Mouse (Mus musculus) olfactory bulb, adult 2 months (tissue): ENCODE measurements around the gene Rasgrp2. TPM values are rescaled to one million over a fixed set of nuclear protein-coding genes. Genes with fewer than 3 reads are reported as not detected.
A peak's percentile ranks its signal among the peaks of the same experiment; 100 is the strongest.

ENCODE experiments used
- H3K27ac ChIP-seq: fragments of 200-500 bp; 2 replicates; pipeline ENCODE4 v1.5.1; 2012; ENCODE audit warnings: low read depth, low read length; ENCODE audit not compliant: insufficient read depth
- H3K4me1 ChIP-seq: fragments of 200-500 bp; 2 replicates; pipeline ENCODE4 v1.6.1; 2012; ENCODE audit warnings: low read length; ENCODE audit not compliant: control insufficient read depth, insufficient read depth
- H3K4me3 ChIP-seq: fragments of 200-500 bp; 2 replicates; pipeline ENCODE4 v1.5.1; 2012; ENCODE audit warnings: mild to moderate bottlenecking, low read depth, low read length, moderate library complexity; ENCODE audit not compliant: insufficient read depth
- CTCF ChIP-seq: fragments of 200-500 bp; IDR thresholded peaks from 2 replicates; pipeline ENCODE4 v1.5.1; 2012; ENCODE audit warnings: low read depth, mild to moderate bottlenecking, low read length, moderate library complexity; ENCODE audit not compliant: insufficient read depth
- POLR2A ChIP-seq: fragments of 200-500 bp; IDR thresholded peaks from 2 replicates; pipeline ENCODE4 v1.6.1; 2012; ENCODE audit warnings: mild to moderate bottlenecking, low read depth, low read length, moderate library complexity; ENCODE audit not compliant: insufficient read depth
- WGBS: fragments of 180-500 bp; shearing (Covaris S2); methylation state at CpG from one replicate; pipeline ENCODE4 v1.1.7; 2018; 5-methylcytosine and 5-hydroxymethylcytosine counted together
- polyA plus RNA-seq: library from polyadenylated mRNA; stranded (reverse); fragments of >200 nt; gene quantifications from 2 replicates; pipeline ENCODE4 v1.2.4, GENCODE M21; 2012; ENCODE audit warnings: low replicate concordance; ENCODE audit not compliant: missing spikeins, insufficient read depth, insufficient read length

Rasgrp2 gene
- polyA plus RNA-seq, 1 experiment, result 282 TPM

DNA sequence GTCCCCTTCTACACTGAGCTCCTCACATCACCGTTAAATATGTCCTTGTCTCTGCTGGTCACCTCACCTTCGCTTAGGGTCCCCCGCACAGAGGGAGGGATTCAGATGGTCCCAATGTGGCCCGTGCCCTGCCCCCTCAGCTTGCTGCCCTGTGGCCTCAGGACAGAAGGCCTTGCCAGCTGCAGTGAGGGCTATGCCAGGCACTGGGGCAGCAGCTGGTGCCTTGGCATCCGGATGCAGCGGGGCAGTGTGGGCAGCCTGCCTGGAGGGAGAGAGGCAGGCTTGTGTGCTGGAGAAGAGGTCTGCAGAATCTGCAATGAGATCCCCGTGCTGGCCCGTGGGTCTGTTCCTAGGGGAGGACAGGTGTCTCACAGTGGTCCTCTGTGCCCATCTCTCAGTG, 54.2 kb downstream of the Rasgrp2 start:
- Histone ChIP-seq H3K4me1 (peaks cover 61% of the 10 kb centered on the region), H3K4me3 (no peak overlapping the region), H3K27ac (peak overlapping the region; percentile 70)
- 36% methylated on average over 8 of the region's 8 CpGs for WGBS
- no peak for TF ChIP-seq CTCF
- no peak for TF ChIP-seq POLR2A

GRCm38 (mm10) chr19:6454041-6454720, 55.0 kb downstream of the Rasgrp2 start:
- Histone ChIP-seq H3K4me1 (peaks cover 56% of the 10 kb centered on the region), H3K27ac (peak overlapping the region; percentile 70; the same call in 1 of the 2 replicates), H3K4me3 (no peak overlapping the region)
- TF ChIP-seq POLR2A, result no peak
- 55% methylated on average over 10 of the region's 10 CpGs for WGBS

DNA sequence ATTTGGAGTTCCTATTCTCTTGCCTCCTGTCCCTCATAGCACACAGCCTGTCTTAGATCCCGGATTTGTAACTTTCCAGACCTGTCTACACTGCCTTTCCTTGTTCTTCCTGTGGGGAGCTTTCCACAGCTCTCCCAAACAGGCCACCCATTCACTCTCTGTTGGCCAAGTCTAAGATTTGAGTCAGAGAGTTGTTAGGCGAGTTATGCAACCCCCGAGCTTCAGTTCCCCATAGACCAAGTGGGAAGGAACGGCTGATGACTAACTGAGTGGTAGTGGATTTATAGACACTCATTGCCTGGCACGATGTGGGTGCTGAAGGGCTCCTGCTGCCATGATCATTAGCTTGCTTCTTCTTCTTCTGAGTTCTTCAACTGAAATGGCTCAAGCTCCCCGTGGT, 60.4 kb downstream of the Rasgrp2 start:
- H3K4me3 ChIP-seq, result no peak overlapping the region
- TF ChIP-seq CTCF, result no peak
- no peak for TF ChIP-seq POLR2A
- H3K4me1 ChIP-seq, result peaks cover 34% of the 10 kb centered on the region
- WGBS, result 44% methylated on average over 6 of the region's 6 CpGs
- H3K27ac ChIP-seq, result no peak overlapping the region

GRCm38 (mm10) chr19:6462841-6463240, 63.7 kb downstream of the Rasgrp2 start:
- H3K4me1 ChIP-seq, result peaks cover 45% of the 10 kb centered on the region
- H3K27ac ChIP-seq, result no peak overlapping the region; the same call in 1 of the 2 replicates
- no peak for TF ChIP-seq CTCF
- TF ChIP-seq POLR2A, result no peak
- 44% methylated on average over 6 of the region's 6 CpGs for WGBS
- H3K4me3 ChIP-seq, result no peak overlapping the region

DNA sequence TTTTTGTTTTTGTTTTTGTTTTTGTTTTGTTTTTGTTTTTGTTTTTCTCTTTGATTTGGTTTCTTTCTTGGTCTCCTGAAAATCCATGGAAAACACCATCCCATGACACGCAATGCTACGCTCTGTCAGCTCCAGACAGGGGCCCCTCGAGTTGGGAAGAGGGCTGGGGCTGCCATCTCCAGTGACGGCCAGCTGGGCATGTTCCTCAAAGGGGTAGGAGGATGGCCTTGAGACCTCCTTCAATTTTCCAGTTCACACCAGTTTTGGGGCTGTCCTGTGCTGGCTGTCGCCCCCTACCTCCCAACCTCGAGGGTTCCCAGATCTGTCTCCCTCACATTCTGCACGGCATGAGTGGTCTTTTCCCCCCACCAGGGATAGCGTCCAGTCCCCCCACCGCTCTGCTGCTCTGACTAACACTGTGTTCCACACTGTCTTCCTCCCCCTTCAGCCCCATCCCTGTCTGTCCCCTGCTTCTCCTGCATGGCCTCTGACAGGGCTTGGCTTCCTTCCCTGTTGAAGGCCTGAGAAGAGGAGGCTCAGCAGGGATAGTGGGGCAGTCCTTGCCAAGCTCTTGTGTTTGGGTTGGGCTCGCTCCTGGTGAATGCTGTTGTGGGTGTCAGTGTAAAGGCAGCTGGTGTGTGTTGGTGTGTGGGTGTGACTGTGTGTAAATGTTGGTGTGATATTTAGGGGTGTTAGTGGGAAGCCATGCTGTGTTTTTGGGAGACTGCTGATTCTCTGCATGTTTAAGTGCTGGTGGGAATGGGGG, 65.3 kb downstream of the Rasgrp2 start:
- WGBS, result 31% methylated on average over 10 of the region's 10 CpGs
- no peak for TF ChIP-seq CTCF

More for the DNA sequence above, 65.3 kb downstream of the Rasgrp2 start:
- Histone ChIP-seq H3K27ac (peak overlapping the region; percentile 85), H3K4me1 (peaks cover 56% of the 10 kb centered on the region), H3K4me3 (no peak overlapping the region)

Other genes starting within 250 kb of the Rasgrp2 start
- not detected in 2 replicates for gene Majin, start 215.0 kb upstream of the Rasgrp2 start, polyA plus RNA-seq
- not detected in 2 replicates for gene Gpha2, start 173.0 kb upstream of the Rasgrp2 start, polyA plus RNA-seq
- not detected in 2 replicates for gene Ppp2r5b, start 163.5 kb upstream of the Rasgrp2 start, polyA plus RNA-seq
- not detected in 2 replicates for gene Atg2a, start 157.7 kb upstream of the Rasgrp2 start, polyA plus RNA-seq
- not detected in 2 replicates for gene Ehd1, start 122.6 kb upstream of the Rasgrp2 start, polyA plus RNA-seq
- not detected in 2 replicates for gene Cdc42bpg, start 92.9 kb upstream of the Rasgrp2 start, polyA plus RNA-seq
- gene Men1, start 64.4 kb upstream of the Rasgrp2 start, polyA plus RNA-seq, result not detected in 2 replicates
- gene Map4k2, start 58.2 kb upstream of the Rasgrp2 start, polyA plus RNA-seq, result 158 TPM in 1 of 2 replicates, not detected in the other
- gene Sf1, start 35.6 kb upstream of the Rasgrp2 start, polyA plus RNA-seq, result 340 TPM in 1 of 2 replicates, not detected in the other
- not detected in 2 replicates for gene Pygm, start 14.9 kb upstream of the Rasgrp2 start, polyA plus RNA-seq
- gene Nrxn2, start 19.4 kb downstream of the Rasgrp2 start, polyA plus RNA-seq, result 202 and 263 TPM in 2 replicates
- not detected in 2 replicates for gene Slc22a12, start 143.7 kb downstream of the Rasgrp2 start, polyA plus RNA-seq